Mouse (Mus musculus) ES-Bruce4 (cell line): ENCODE results near the gene Mipep. TPM values are rescaled to one million over a fixed set of nuclear protein-coding genes. Genes with fewer than 3 reads are reported as not detected.

Experiments used
- H3K27ac ChIP-seq: 2 replicates; pipeline ENCODE4 v1.5.1; 2012; ENCODE audit warnings: low read length, inconsistent platforms; ENCODE audit not compliant: insufficient read depth
- H3K27me3 ChIP-seq: 2 replicates; pipeline ENCODE4 v1.6.1; 2012; ENCODE audit warnings: mild to moderate bottlenecking, low read length, inconsistent platforms; ENCODE audit not compliant: control insufficient read depth, poor library complexity, insufficient read depth, severe bottlenecking
- H3K36me3 ChIP-seq: 2 replicates; pipeline ENCODE4 v1.6.1; 2012; ENCODE audit warnings: inconsistent platforms, mild to moderate bottlenecking, low read length, moderate library complexity; ENCODE audit not compliant: control insufficient read depth, poor library complexity, insufficient read depth, severe bottlenecking
- H3K4me1 ChIP-seq: one replicate; pipeline ENCODE4 v1.8.1; 2011; ENCODE audit warnings: low read length; ENCODE audit not compliant: control insufficient read depth, insufficient read depth
- H3K4me3 ChIP-seq: 2 replicates; pipeline ENCODE4 v1.5.1; 2011; ENCODE audit warnings: low read depth, mild to moderate bottlenecking, low read length
- H3K9ac ChIP-seq: 2 replicates; pipeline ENCODE4 v1.6.1; 2012; ENCODE audit warnings: low read depth, mild to moderate bottlenecking, inconsistent platforms; ENCODE audit not compliant: poor library complexity, severe bottlenecking
- H3K9me3 ChIP-seq: replicated peaks from 2 replicates; pipeline ENCODE4 v1.6.1; 2012; ENCODE audit warnings: mild to moderate bottlenecking, low read length, inconsistent platforms; ENCODE audit not compliant: control insufficient read depth, poor library complexity, insufficient read depth, severe bottlenecking
- CTCF ChIP-seq: IDR thresholded peaks from one replicate; pipeline ENCODE4 v1.8.1; 2011; ENCODE audit warnings: low read depth, low read length
- EP300 ChIP-seq: IDR thresholded peaks from 2 replicates; pipeline ENCODE4 v1.6.1; 2011; ENCODE audit warnings: low read depth, low read length; ENCODE audit not compliant: insufficient read depth
- POLR2A ChIP-seq: IDR thresholded peaks from one replicate; pipeline ENCODE4 v1.8.1; 2011; ENCODE audit warnings: low read length; ENCODE audit not compliant: insufficient read depth
- polyA plus RNA-seq: library from polyadenylated mRNA; stranded (reverse); fragments of >200 nt; gene quantifications from 2 replicates; pipeline ENCODE4 v1.2.4, GENCODE M21; 2011; ENCODE audit warnings: low read depth; ENCODE audit not compliant: missing spikeins, insufficient read depth, insufficient read length

The Mipep gene
- polyA plus RNA-seq, 1 experiment, result 25.9 TPM

- H3K9me3 ChIP-seq, result no peaks in the 10 kb centered on the region
- no peaks in the 10 kb centered on the region for H3K36me3 ChIP-seq
- no peak overlapping the region for H3K27ac ChIP-seq
These were observed 84.0 kb downstream of the Mipep start for GRCm38 (mm10) chr14:60868325-60868724.

GRCm38 (mm10) chr14:60871831-60872230 is 87.5 kb downstream of the Mipep start:
- Histone ChIP-seq H3K27me3 (no peaks in the 10 kb centered on the region), H3K4me1 (no peaks in the 10 kb centered on the region), H3K27ac (no peak overlapping the region), H3K9me3 (no peaks in the 10 kb centered on the region), H3K4me3 (no peak overlapping the region), H3K36me3 (no peaks in the 10 kb centered on the region), H3K9ac (no peak overlapping the region)
- TF ChIP-seq CTCF, result no peak
- no peak for TF ChIP-seq EP300
- TF ChIP-seq POLR2A, result no peak

More at GRCm38 (mm10) chr14:60868325-60868724, 84.0 kb downstream of the Mipep start:
- no peak for TF ChIP-seq CTCF
- no peak for TF ChIP-seq EP300
- no peak for TF ChIP-seq POLR2A
- H3K4me1 ChIP-seq, result no peaks in the 10 kb centered on the region
- H3K27me3 ChIP-seq, result no peaks in the 10 kb centered on the region
- H3K9ac ChIP-seq, result no peak overlapping the region
- H3K4me3 ChIP-seq, result no peak overlapping the region

GRCm38 (mm10) chr14:60882106-60882505 is 97.7 kb downstream of the Mipep start:
- Histone ChIP-seq H3K27ac (no peak overlapping the region), H3K36me3 (no peaks in the 10 kb centered on the region), H3K4me1 (no peaks in the 10 kb centered on the region), H3K9me3 (no peaks in the 10 kb centered on the region), H3K9ac (no peak overlapping the region), H3K4me3 (no peak overlapping the region), H3K27me3 (no peaks in the 10 kb centered on the region)
- no peak for TF ChIP-seq EP300
- TF ChIP-seq POLR2A, result no peak
- no peak for TF ChIP-seq CTCF

DNA sequence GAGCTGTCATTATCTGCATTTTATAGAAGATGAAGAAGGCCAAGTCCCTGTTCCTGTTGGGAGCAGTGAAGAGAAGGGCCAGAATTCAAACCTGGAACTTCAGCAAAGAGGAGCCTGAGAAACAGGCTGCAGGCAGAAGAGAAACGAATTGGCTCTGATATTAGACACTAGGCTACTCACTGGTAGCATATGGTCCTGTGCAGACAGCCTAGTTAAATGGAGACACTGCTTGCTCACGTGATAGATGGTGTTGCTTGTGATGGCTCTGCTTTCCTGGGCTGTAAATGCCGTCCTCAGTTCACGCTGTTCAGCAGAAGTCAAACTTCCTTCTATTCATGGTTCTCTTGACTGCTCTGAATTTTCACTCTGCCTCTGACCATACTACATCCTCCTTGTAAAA is 98.3 kb downstream of the Mipep start:
- no peaks in the 10 kb centered on the region for H3K4me1 ChIP-seq
- no peaks in the 10 kb centered on the region for H3K27me3 ChIP-seq
- no peaks in the 10 kb centered on the region for H3K9me3 ChIP-seq
- no peak overlapping the region for H3K4me3 ChIP-seq
- H3K27ac ChIP-seq, result no peak overlapping the region
- H3K9ac ChIP-seq, result no peak overlapping the region
- no peaks in the 10 kb centered on the region for H3K36me3 ChIP-seq
- no peak for TF ChIP-seq CTCF
- no peak for TF ChIP-seq EP300
- TF ChIP-seq POLR2A, result no peak

DNA sequence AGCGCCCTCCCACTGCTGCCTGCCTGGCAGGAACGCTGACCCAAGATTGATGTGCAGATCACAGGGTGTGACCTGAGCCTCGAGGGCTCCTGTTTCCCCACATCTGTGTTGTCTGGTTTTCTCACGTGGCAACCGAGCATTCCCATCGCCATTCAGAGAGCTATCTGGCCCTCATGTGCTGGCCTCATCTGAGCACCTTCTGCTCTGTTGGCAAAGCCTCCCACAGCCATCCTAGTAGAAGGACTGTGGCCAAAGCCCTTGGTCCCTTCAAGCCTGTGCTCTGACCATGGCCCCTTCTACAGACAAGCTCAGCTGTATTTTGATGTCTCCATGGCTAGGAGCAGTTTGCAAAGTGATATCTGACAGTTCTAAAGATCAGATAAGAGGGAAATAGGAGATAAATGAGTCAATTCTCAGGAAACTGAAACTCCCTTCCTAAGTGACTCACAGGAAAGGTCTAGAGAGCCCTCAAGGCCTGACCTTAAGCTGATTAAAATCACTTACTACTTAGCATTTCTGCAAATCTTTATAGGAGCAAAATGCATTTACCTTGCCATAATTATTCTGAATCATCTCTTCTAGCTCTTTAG is 101.1 kb downstream of the Mipep start:
- no peak overlapping the region for H3K27ac ChIP-seq
- H3K4me3 ChIP-seq, result no peak overlapping the region
- no peaks in the 10 kb centered on the region for H3K9me3 ChIP-seq
- H3K36me3 ChIP-seq, result no peaks in the 10 kb centered on the region
- H3K4me1 ChIP-seq, result no peaks in the 10 kb centered on the region
- TF ChIP-seq EP300, result no peak
- no peak for TF ChIP-seq POLR2A
- TF ChIP-seq CTCF, result no peak
- no peaks in the 10 kb centered on the region for H3K27me3 ChIP-seq
- H3K9ac ChIP-seq, result no peak overlapping the region

DNA sequence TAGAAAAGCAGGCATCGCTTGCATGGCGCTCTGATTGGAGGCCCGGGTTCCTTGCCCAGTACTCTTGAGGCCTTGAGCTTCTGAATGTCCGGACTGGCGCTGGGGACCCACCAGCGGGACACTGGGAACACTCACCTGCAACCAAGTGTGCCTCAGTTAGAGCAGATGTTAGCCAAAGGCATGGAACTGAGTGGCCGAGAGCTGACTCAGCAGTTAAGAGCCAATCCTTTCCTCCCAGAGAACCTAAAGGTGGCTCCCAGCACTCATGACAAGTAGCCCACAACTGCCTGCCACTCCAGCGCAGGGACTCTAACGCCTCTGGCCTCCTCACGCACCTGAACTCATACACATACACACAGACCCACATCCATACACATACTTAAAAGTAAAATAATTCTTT is 109.5 kb downstream of the Mipep start:
- Histone ChIP-seq H3K27ac (no peak overlapping the region), H3K36me3 (no peaks in the 10 kb centered on the region), H3K4me3 (no peak overlapping the region), H3K9ac (no peak overlapping the region), H3K9me3 (no peaks in the 10 kb centered on the region), H3K27me3 (no peaks in the 10 kb centered on the region), H3K4me1 (no peaks in the 10 kb centered on the region)
- TF ChIP-seq EP300 (no peak), POLR2A (no peak), CTCF (no peak)
